Mouse (Mus musculus) embryonic facial prominence, embryonic 14.5 days (tissue): ENCODE data around the gene Kcnh2. TPM values are rescaled to one million over a fixed set of nuclear protein-coding genes. Genes with fewer than 3 reads are reported as not detected.

Source experiments
- ATAC-seq: fragments of 200-750 bp; cut with Nextera tagmentation; 2 replicates; pipeline ENCODE4 v1.8.0; 2017; ENCODE audit warnings: low read depth, moderate number of reproducible peaks, moderate TSS enrichment
- DNase-seq: peaks from one replicate; pipeline ENCODE4 v3.0.0-alpha.2; 2015; ENCODE audit warnings: low spot score
- H3K27ac ChIP-seq: fragments of 300-500 bp; sonication (generic); replicated peaks from 2 replicates; pipeline ENCODE4 v1.5.1; 2014; ENCODE audit warnings: low read depth, mild to moderate bottlenecking, low read length, moderate library complexity
- H3K27me3 ChIP-seq: fragments of 300-500 bp; sonication (generic); replicated peaks from 2 replicates; pipeline ENCODE4 v1.6.1; 2014; ENCODE audit warnings: low read length; ENCODE audit not compliant: control insufficient read depth, insufficient read depth
- H3K36me3 ChIP-seq: fragments of 300-500 bp; sonication (generic); 2 replicates; pipeline ENCODE4 v1.6.1; 2014; ENCODE audit warnings: low read length, mixed read lengths; ENCODE audit not compliant: control insufficient read depth, insufficient read depth
- H3K4me1 ChIP-seq: fragments of 300-500 bp; sonication (generic); 2 replicates; pipeline ENCODE4 v1.6.1; 2014; ENCODE audit warnings: antibody characterized with exemption, low read length; ENCODE audit not compliant: control insufficient read depth, insufficient read depth
- H3K4me2 ChIP-seq: fragments of 300-500 bp; sonication (generic); 2 replicates; pipeline ENCODE4 v1.6.1; 2014; ENCODE audit warnings: low read depth, mild to moderate bottlenecking, low read length, moderate library complexity, mixed read lengths
- H3K4me3 ChIP-seq: fragments of 300-500 bp; sonication (generic); 2 replicates; pipeline ENCODE4 v1.5.1; 2014; ENCODE audit warnings: low read depth, mild to moderate bottlenecking, low read length
- H3K9ac ChIP-seq: fragments of 300-500 bp; sonication (generic); 2 replicates; pipeline ENCODE4 v1.6.1; 2014; ENCODE audit warnings: low read depth, mild to moderate bottlenecking, low read length, moderate library complexity, mixed read lengths
- H3K9me3 ChIP-seq: fragments of 300-500 bp; sonication (generic); 2 replicates; pipeline ENCODE4 v1.6.1; 2016; ENCODE audit warnings: low read length; ENCODE audit not compliant: control insufficient read depth
- WGBS: fragments of 180-500 bp; shearing (Covaris S2); extraction: QIAGEN DNeasy Blood & Tissue Kit; methylation state at CpG from one replicate; pipeline ENCODE4 v1.1.7; 2014; 5-methylcytosine and 5-hydroxymethylcytosine counted together
- polyA plus RNA-seq: library from polyadenylated mRNA; unstranded; fragments of >200 nt; fragmentation: Nextera tagmentation; extraction: Ambion mirVana; gene quantifications from 2 replicates; pipeline ENCODE4 v1.2.1, GENCODE M21; 2014

Kcnh2 gene
- polyA plus RNA-seq, 1 experiment from 2014 or later = 7.6 TPM

DNA sequence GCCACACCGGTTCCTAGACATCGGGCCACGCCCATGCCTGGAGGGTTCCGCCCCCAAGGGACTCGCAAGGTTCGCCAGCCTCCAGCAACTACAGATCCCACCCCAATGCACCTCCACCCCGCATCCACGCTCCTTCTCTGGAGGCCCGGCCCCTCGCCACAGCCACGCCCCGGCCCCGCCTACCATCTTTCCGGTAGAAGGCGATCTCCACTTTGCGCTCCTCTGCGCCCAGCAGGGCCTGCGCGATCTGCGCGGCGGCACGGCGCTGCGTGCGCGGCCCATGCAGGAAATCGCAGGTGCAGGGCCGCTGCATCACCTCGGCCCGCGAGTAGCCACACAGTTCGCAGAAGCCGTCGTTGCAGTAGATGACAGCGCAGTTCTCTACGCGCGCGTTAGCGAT is 3.3 kb downstream of the Kcnh2 start:
- Histone ChIP-seq H3K9me3 (no peaks in the 10 kb centered on the region), H3K4me3 (peak overlapping the region; percentile 45), H3K9ac (0 out of 2 replicates have a peak overlapping the region, but pooled peaks have one; percentile 36), H3K36me3 (no peaks in the 10 kb centered on the region), H3K27me3 (peaks cover 43% of the 10 kb centered on the region), H3K4me1 (peaks cover 21% of the 10 kb centered on the region), H3K27ac (no peak overlapping the region), H3K4me2 (peak overlapping the region; percentile 86)
- peak; percentile 48; the same call in 1 of the 2 replicates for ATAC-seq
- peak; percentile 84 for DNase-seq
- 2% methylated on average over 11 of the region's 41 CpGs for WGBS

DNA sequence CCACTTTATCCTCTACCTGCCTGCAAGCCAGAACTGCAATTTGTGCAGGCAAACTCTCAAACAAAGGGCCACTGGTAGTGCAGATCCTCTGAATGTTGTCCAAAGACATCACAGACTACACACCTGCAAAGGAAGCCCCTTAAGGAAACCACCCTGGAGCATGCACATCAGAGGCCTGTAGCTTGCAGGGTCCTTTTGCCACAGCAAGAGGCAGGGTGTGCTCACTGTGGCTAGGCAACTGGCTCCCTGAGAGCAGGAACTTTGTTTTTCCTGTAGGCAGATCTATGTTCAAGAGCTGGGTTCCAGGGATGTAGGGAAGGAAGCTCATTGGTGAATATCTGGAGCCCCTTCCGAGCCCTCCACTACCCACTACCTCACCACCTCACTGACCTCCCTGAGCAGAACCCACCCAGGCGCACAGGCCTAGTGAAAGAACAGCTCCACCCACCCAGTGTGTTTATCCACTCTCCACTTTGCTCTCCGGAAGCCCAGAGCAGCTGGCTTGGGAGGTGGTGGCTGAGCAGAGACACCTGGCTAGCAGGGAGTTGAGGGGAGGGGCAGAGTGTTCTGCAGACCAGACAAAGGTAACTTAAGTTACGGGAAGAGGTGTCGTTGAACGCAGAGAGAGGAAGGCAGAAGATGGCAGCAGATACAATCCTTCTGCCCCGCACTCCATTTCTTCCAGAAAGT is 4.1 kb downstream of the Kcnh2 start:
- no peak overlapping the region for H3K27ac ChIP-seq
- DNase-seq = no peak
- H3K4me3 ChIP-seq = no peak overlapping the region
- H3K9ac ChIP-seq = no peak overlapping the region
- H3K4me2 ChIP-seq = peak overlapping the region; percentile 86
- peaks cover 20% of the 10 kb centered on the region for H3K4me1 ChIP-seq
- no peak for ATAC-seq
- peaks cover 35% of the 10 kb centered on the region for H3K27me3 ChIP-seq
- 51% methylated on average over 7 of the region's 7 CpGs for WGBS
- H3K9me3 ChIP-seq = no peaks in the 10 kb centered on the region
- no peaks in the 10 kb centered on the region for H3K36me3 ChIP-seq

DNA sequence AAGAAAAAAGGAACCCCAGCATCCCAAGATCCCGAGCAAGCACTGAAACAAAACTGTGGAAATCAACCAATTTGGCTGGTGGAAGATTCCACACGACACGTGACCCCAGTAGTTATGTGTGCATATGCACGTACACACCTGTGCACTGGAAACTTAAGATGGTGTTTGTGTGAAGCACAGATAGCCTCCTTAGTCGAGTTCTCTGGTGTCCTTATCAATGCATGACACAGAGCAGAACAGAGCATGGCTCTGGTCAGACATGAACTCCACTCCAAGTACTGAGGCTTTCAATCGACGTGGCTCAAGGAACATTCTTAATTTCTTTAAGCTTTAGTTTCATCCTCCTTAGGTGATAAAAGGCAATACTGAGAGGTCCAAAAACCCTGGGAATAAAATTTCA is 5.1 kb downstream of the Kcnh2 start:
- DNase-seq (no peak), ATAC-seq (no peak)
- WGBS = 83% methylated on average over 7 of the region's 7 CpGs
- no peaks in the 10 kb centered on the region for H3K36me3 ChIP-seq
- no peak overlapping the region for H3K4me3 ChIP-seq
- H3K27me3 ChIP-seq = peaks cover 34% of the 10 kb centered on the region
- no peak overlapping the region for H3K9ac ChIP-seq
- no peak overlapping the region for H3K27ac ChIP-seq
- H3K9me3 ChIP-seq = no peaks in the 10 kb centered on the region
- peaks cover 16% of the 10 kb centered on the region for H3K4me1 ChIP-seq
- no peak overlapping the region for H3K4me2 ChIP-seq

DNA sequence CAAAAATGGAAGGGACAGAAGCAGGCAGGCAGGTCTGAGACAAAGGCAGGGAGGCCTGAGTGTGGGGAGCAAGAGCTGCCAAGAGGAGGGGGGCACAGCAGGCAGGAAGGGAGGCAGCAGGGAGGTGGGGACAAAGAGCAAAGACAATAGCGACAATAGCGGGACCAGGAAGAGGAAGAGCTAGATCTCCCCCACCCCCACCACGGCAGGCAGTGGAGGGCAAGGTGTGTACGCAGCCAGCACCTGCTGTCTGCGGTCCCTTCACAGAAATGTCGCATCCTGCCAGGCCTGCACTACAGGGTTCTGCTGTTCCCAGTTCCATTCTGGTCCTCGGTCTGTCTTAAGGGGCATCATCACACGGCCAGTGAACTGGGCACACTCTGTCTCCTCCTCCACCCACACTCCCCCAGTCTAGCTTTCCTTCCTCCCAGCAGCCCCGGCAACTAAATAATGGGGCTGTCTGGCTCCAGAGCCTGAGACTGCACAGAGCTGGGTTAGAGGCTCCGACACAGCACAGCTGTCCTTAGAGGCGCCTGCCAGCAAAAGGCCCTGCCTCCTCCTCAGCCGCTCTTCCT is 6.8 kb downstream of the Kcnh2 start:
- no peak overlapping the region for H3K9ac ChIP-seq
- no peak overlapping the region for H3K4me3 ChIP-seq
- ATAC-seq (peak; percentile 42; the same call in 1 of the 2 replicates), DNase-seq (no peak)
- peaks cover 11% of the 10 kb centered on the region for H3K4me1 ChIP-seq
- peak overlapping the region; percentile 28; the same call in 1 of the 2 replicates for H3K27ac ChIP-seq
- peaks cover 18% of the 10 kb centered on the region for H3K27me3 ChIP-seq
- no peaks in the 10 kb centered on the region for H3K36me3 ChIP-seq
- H3K9me3 ChIP-seq = no peaks in the 10 kb centered on the region
- WGBS = 20% methylated on average over 8 of the region's 12 CpGs
- H3K4me2 ChIP-seq = no peak overlapping the region

DNA sequence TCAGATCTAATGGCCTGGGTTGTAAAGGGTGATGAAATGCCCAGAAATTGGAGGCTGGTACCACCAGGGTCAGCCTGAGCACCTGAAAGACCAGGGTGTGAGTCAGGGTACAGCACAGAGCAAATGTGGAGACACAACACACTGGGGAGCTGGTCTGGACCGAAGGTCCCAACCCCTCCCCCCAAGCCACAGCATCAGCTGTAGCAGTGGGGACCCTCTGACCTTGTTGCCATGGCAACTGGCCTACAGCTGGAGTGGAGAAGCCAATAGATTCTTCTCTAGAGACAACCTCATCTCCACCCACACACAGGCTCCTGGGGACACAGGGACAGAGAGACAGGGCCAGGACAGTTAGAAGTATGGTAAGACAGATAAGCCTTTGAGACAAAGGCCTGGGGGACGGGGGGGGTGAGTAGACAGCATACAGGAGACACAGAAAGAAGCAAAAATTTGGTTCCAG is 7.4 kb downstream of the Kcnh2 start:
- peaks cover 12% of the 10 kb centered on the region for H3K27me3 ChIP-seq
- no peaks in the 10 kb centered on the region for H3K36me3 ChIP-seq
- H3K4me1 ChIP-seq = peaks cover 11% of the 10 kb centered on the region
- ATAC-seq (no peak; the same call in 1 of the 2 replicates), DNase-seq (peak; percentile 58)
- H3K9me3 ChIP-seq = no peaks in the 10 kb centered on the region
- no peak overlapping the region for H3K9ac ChIP-seq
- 10% methylated on average over 2 of the region's 2 CpGs for WGBS
- H3K4me2 ChIP-seq = no peak overlapping the region
- 0 out of 2 replicates have a peak overlapping the region, but pooled peaks have one; percentile 28 for H3K27ac ChIP-seq
- H3K4me3 ChIP-seq = no peak overlapping the region

DNA sequence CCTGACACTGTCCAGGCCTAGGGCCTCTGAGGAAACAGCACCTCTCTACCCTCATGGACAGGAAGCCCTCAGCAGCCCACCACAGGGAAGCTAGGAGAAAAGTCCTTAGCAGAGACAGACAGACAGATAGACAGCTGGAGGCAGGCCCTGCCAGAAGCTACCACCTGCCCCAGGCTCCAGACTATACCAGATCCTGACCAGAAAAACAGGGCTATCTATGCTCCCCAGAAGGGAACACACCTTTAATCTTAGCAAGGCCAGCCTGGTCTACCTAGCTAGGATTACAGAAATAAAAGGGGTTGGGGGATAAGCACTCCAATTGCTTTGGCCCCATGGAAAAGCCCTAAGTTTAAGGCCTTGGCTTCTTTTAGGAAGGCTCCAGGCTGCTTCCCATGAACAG is 8.0 kb downstream of the Kcnh2 start:
- H3K27ac ChIP-seq = no peak overlapping the region
- no peak for ATAC-seq

DNA sequence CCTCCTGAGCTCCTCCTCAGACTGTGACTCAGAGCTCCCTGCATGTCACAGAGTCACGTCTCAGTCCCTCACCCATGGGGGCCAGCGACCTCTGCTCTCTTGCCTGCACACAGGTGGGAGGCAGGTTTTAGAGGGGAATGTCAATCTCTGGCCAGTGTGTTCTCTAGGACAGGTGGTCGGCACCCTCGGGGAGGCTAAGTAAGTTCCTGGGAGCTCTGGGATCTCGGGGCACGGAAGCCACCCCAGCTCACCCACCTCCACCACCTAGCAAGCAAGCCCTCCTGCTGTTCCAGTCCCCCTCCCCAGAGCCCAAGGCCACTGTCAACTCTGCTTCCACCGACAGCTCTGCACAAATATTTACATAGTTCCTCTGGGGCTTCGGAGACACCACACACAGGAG is 8.4 kb downstream of the Kcnh2 start:
- 0 out of 2 replicates have a peak, but pooled peaks cover 3% of the 10 kb centered on the region for H3K27me3 ChIP-seq
- H3K9ac ChIP-seq = no peak overlapping the region
- no peak for ATAC-seq
- no peak for DNase-seq
- H3K4me1 ChIP-seq = peaks cover under 1% of the 10 kb centered on the region; the same call in 1 of the 2 replicates
- H3K36me3 ChIP-seq = no peaks in the 10 kb centered on the region
- no peak overlapping the region for H3K4me2 ChIP-seq
- H3K9me3 ChIP-seq = no peaks in the 10 kb centered on the region
- no peak overlapping the region for H3K27ac ChIP-seq
- WGBS = 51% methylated on average over 8 of the region's 8 CpGs
- H3K4me3 ChIP-seq = no peak overlapping the region

More for the DNA sequence above, 8.0 kb downstream of the Kcnh2 start:
- H3K27me3 ChIP-seq = 0 out of 2 replicates have a peak, but pooled peaks cover 6% of the 10 kb centered on the region
- peaks cover 5% of the 10 kb centered on the region; the same call in 1 of the 2 replicates for H3K4me1 ChIP-seq
- H3K9ac ChIP-seq = no peak overlapping the region
- no peak overlapping the region for H3K4me2 ChIP-seq
- no peak overlapping the region for H3K4me3 ChIP-seq
- DNase-seq = no peak
- no peaks in the 10 kb centered on the region for H3K36me3 ChIP-seq
- H3K9me3 ChIP-seq = no peaks in the 10 kb centered on the region

DNA sequence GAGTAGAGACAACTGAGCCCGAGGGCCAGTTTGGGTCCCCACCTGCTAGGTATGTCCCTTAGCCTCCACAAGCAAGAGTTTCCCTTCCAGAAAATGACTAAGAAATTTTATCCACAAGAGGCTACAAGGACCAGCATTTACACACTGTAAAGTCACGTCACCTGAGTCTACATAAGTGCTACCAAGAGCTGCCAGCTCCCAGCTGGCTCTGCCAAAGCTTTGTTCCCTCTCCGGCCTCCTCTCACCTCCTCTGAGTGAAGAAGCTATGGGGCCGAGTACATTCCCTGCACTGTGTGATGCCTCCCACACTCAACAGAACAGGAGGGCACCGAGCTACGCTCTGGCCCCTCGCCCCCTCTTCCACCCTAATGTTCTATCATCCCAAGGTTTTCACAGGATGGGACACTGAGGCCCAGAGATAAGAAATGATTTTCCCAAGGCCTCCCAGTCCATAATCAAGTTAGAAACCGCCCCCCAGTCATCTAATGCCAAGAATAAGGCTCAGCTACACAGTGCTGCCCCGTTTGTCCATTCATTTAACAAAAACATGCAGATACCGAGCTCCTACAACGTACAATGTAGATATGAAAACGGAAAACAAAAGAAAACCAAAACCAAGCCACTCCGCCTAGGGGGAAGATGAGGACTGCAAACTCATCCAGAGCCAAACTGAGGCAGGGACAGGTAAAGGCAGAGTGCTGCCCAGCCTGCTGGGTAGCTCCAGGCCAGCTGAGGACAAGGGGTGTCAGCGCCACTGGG is 9.0 kb downstream of the Kcnh2 start:
- 78% methylated on average over 14 of the region's 14 CpGs for WGBS
- Histone ChIP-seq H3K36me3 (no peaks in the 10 kb centered on the region), H3K4me2 (no peak overlapping the region), H3K9ac (no peak overlapping the region), H3K4me1 (no peaks in the 10 kb centered on the region; the same call in 1 of the 2 replicates), H3K4me3 (no peak overlapping the region), H3K27me3 (no peaks in the 10 kb centered on the region), H3K9me3 (no peaks in the 10 kb centered on the region), H3K27ac (no peak overlapping the region)
- no peak for ATAC-seq
- DNase-seq = no peak
